Mouse (Mus musculus) layer of hippocampus, postnatal 14 days (tissue): Measurements from ENCODE around the gene Galt. TPM values are rescaled to one million over a fixed set of nuclear protein-coding genes. Genes with fewer than 3 reads are reported as not detected.
"Not testable (repeated sequence)": the region's sequence is repeated elsewhere in the genome, so short reads cannot be mapped to it uniquely, and the experiment has no call there.

Experiments
- DNase-seq, 2 experiments: peaks; one replicate each; pipeline ENCODE4 v3.0.0; 2021 to 2022; ENCODE audit warnings: low spot score in 2 of 2, mixed read lengths in 1 of 2
- total RNA-seq, 2 experiments: library from RNA; stranded (reverse); gene quantifications; 2 replicates each; pipeline ENCODE4 v1.2.3; 2021

Gene Galt
- total RNA-seq, 2 experiments from 2014 or later, result 50.0 to 54.2 TPM

- peak; percentile 62 to 87 for DNase-seq
These were observed 19.0 kb downstream of the Galt start, which contains the start of gene Ccl27a for GRCm38 (mm10) chr4:41774002-41774401. Ccl27a (minus strand) TSS chr4:41774247.

- not testable (repeated sequence) for DNase-seq
These were observed 19.5 kb downstream of the Galt start for GRCm38 (mm10) chr4:41774506-41774905.

- DNase-seq, result not testable (repeated sequence)
These were observed 20.8 kb downstream of the Galt start for GRCm38 (mm10) chr4:41775840-41776239.

- not testable (repeated sequence) for DNase-seq
These were observed 26.2 kb downstream of the Galt start for GRCm38 (mm10) chr4:41781271-41781670.

- not testable (repeated sequence) for DNase-seq
These were observed 26.9 kb downstream of the Galt start for GRCm38 (mm10) chr4:41781748-41782485.

- not testable (repeated sequence) for DNase-seq
These were observed 27.7 kb downstream of the Galt start for GRCm38 (mm10) chr4:41782711-41783110.

GRCm38 (mm10) chr4:41783197-41783596 is 28.2 kb downstream of the Galt start:
- not testable (repeated sequence) for DNase-seq

Other genes starting within 250 kb of the Galt start
- gene 1110017D15Rik, start 237.9 kb upstream of the Galt start, total RNA-seq, result 10 to 100 TPM in 1 of 2 experiments, 1 to 10 TPM in 1; 4.0 to 10.3 TPM
- gene Fam219a, start 185.7 kb upstream of the Galt start, total RNA-seq, result 100 to 1,000 TPM; 170 to 187 TPM
- 10 to 100 TPM in 1 of 2 experiments, 1 to 10 TPM in 1; 7.2 to 13.3 TPM for gene Dnaic1, start 185.5 kb upstream of the Galt start, total RNA-seq
- 10 to 100 TPM; 61.0 to 69.8 TPM for gene Enho, start 114.9 kb upstream of the Galt start, total RNA-seq
- gene Cntfr, start 58.1 kb upstream of the Galt start, total RNA-seq, result 10 to 100 TPM; 84.4 to 89.5 TPM
- gene Il11ra1, start 55.2 kb upstream of the Galt start, total RNA-seq, result 10 to 100 TPM; 26.8 to 29.2 TPM
- 10 to 100 TPM; 26.7 to 31.1 TPM for gene Rpp25l, start 41.7 kb upstream of the Galt start, total RNA-seq
- 100 to 1,000 TPM; 161 to 163 TPM for gene Dctn3, start 32.1 kb upstream of the Galt start, total RNA-seq
- gene Arid3c, start 24.1 kb upstream of the Galt start, total RNA-seq, result not detected
- 10 to 100 TPM; 40.2 to 44.2 TPM for gene Sigmar1, start 929 bp downstream of the Galt start, total RNA-seq
- 100 to 1,000 TPM; 118 to 125 TPM for gene Ccl27a, start 19.0 kb downstream of the Galt start, total RNA-seq
- gene Gm21541, start 148.4 kb downstream of the Galt start, total RNA-seq, result not detected
- 10 to 100 TPM; 11.7 to 15.9 TPM for gene Gm20878, start 186.3 kb downstream of the Galt start, total RNA-seq
- gene Fam205a4, start 210.8 kb downstream of the Galt start, total RNA-seq, result 1 to 10 TPM in 1 of 2 experiments, under 1 TPM in 1; 0.45 to 1.7 TPM